Mouse (Mus musculus): ENCODE results near the gene Rbpj.
"Not testable (repeated sequence)": the region's sequence is repeated elsewhere in the genome, so short reads cannot be mapped to it uniquely, and the experiment has no call there.

The Rbpj gene

DNA sequence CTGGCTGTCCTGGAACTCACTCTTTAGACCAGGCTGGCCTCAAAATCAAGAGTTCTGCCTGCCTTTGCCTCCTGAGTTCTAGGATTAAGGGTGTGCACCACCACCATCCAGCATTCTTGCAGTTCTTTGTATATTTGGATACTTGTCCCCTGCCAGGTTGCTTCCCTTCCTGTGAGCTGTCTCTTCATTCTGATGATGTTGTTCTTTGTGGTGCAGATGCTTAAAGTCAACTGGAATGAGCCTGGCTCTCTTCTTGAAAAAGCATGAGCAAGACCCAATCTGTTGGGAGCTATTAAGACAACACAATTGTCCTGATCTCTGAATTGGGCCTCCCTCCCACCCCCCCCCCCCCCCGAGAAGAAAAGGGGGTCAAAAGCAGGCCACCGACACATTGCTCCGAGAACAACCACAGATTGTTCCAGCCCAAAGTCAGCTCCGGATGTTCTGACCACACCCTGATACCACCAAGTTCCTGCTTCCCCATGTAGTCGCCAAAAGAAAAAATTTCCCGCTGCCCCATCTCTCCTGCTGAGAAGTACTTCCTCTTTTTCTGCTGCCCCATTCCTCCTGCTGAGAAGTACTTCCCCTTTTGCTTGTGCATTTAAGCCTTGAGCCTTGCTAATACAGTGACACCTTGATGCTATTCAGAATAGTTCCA lies 207.7 kb downstream of the Rbpj start:
- DNase-seq (ENCODE audit: low read depth), result not testable (repeated sequence)

DNA sequence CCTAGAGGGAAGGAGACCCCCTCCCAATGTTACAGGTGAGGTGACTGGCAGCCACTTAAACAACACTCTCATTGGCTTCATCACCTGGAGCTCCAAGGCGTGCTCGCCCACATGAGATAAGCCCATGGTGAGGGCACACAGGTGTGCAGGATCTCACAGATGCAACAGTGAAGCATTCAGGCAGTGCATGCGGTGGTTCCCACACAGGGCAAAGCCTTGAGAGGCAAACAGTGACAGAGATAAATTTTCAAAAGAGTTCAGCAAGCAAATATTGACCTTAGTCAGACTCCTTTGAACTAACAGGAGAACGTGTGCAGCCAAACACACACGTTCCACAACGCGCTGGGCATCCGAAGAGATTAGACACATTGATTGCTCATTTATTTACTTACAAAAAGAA lies 210.7 kb downstream of the Rbpj start:
- DNase-seq (ENCODE audit: low read depth), result no peak

DNA sequence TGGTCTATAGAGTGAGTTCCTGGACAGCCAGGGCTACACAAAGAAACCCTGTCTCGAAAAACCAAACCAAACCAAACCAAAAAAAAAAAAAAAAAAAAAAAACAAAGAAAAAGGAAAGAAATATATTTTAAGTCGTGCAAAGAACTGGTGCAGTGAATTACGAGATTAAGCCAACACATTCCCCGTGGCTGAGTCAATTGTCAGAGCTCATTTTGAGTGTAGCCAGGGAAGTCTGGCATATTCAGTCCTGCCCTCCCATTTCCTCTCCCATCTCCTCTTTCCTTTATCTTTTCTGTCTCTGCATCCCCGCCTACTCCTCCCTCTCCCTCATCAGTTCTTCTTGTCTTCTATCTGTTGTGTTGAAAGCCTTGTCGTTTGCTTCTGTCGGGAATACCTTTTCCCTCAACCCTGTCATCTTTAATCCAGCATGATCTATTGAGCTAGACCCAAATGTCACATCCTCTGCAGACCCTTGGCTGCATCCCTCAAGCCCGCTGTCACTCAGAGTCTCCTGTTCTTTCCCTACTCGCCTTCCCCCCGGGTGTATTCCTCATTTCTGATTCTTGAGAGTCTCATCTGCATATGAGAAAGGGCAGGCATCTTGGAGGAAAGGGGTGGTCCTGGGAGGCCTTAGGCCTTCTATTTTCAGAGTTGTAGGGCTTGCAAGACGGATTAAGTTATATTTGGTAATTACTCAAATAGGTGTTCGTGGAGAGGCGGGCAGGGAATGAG lies 212.2 kb downstream of the Rbpj start:
- DNase-seq (ENCODE audit: low read depth), result no peak

DNA sequence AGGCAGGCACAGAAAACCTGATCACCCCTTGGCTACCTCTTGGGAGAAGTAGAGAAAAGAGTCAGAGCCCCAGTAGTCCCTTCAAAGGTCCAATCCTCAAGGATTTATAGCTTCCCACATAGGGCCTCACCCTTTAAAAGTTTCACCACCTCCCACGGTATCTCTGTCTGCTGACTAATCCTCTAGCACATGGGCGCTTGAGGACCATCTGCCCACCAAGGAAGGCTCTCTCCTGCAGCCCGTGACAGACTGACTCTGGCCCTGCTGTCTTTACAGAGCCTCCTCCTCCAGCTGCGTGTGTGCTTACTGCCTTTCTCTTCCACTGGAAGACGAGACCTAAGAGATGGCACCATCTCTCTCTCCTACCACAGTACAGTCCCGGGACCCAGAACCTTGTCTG lies 213.7 kb downstream of the Rbpj start:
- no peak for DNase-seq (ENCODE audit: low read depth)

DNA sequence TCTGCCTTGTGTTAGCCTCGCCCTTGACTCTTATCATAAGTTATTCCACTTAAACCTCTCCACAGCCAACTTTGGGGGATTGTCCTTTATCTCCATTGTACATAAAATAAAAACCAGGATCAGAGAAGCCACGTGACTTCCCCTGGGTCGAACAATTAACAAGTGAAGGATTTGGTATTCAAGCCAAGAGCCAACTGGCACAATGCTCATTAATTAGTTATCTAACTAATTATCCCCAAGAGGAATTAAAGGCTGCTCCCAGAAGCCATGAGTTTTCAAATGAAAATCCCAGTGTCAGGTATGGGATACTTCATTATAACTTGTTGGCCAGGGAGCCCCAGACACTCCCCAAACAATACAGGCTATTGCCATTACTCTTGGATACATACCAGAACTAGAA lies 218.0 kb downstream of the Rbpj start:
- DNase-seq (ENCODE audit: low read depth), result no peak

DNA sequence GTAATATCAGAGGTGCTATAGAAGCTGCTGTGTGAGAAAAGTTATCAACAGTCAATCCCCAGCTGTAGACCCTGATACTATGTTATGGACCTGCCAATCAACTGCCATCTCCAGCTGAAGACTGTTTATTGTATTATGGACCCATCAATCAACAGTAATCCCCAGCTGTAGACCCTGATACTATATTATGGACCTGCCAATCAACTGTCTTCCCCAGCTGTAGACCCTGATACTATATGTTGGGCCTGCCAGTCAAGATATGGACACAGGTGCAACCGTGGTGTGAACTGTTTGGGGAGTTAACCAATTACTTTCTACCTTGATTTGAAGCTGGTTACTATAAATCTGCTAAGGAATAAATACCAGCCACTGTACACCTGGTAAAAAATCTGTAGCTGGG lies 218.5 kb downstream of the Rbpj start:
- DNase-seq (ENCODE audit: low read depth), result no peak

DNA sequence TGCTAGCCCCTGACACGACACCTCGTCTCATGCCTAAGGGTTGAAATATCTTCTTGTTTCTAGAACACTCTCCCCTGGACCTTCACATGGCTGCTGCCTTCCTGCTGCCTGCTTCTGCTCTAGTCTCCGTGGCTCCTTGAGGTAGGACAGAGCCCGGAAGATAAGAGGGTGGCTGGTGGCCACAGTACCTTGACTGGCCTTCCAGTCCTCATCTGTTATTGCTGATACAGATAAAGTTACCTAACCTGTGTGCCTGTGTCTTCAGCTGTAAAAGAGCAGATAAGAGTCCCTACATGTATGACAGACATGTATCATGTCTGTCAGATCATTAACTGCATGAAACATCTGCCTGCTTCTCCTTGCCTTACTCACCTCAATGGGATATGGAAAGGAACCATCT lies 219.7 kb downstream of the Rbpj start:
- DNase-seq (ENCODE audit: low read depth), result no peak

DNA sequence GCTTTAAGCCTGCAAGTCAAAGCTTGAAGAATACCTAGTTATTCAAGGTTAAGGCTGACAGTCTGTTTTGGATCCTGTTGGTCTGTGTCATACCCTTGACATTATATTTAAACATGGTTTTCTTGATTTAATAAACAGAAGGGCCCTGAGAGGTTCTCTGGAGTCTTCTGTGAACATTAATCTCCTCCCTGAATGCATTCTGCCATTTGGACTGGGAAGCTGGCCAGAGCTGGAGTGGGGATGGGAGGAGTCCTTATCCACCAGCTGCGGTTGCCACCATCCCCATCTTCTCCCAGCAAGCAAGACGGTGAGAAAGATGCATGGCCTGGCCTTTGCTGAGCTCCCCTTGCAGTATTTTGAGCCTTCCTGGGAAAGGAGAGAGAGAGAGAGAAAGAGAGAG lies 220.4 kb downstream of the Rbpj start:
- no peak for DNase-seq (ENCODE audit: low read depth)

DNA sequence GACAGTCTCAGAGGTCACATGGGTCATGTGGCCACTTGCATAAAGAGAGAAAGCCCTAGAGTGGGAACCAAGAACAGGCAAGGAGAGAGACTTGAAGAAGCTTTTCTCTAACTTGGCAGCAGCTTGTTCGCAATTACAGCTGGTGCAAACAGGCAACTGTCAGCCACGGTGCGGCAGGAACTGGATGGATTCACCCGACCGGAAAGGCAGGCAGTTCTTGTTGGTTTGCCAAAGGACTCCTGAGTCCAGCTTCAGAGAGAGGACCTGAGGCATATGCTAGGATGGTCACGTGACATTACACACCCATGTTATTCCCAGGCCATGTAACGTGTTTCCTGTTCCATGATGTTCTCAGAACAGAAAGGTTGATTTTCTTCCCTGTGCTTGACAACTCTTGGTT lies 222.4 kb downstream of the Rbpj start:
- DNase-seq (ENCODE audit: low read depth), result no peak

DNA sequence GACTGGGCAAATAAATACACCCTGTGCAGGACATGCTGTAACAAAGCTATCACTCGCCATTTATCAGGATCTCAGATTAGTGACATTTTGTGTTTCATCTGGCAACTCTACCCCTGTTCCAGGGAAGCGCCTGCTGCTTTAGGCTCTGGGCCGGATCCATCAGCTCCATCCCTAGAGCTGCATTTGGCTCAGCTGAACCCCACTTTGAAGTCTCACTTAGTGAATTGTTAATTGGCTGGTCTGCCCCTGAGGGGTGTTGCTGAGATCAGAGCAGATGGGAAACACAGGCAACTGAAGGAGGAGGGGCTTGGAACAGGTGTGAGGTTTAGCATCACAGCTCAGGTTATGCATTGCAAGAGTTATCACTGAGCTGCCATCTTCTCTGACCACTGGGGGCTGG lies 225.6 kb downstream of the Rbpj start:
- no peak for DNase-seq (ENCODE audit: low read depth)

DNA sequence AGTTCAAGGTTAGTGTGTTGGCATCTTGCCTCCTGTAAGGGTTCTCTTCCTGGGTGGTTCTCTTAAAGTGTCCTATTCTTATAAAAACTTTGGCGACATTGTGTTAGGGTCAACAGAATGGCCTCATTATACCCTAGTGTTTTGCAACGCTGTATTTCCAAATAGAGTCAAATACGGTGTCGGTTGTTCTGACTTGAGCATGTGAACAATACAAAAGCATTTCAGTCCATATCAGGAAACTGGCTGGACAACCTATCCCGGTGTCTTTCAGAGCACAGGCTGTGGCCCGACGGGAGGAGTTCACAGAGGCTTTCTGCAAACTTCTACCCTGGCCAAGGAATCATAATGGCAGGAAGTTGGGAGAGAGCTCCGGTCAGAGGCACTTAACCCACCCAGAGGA lies 226.1 kb downstream of the Rbpj start:
- DNase-seq (ENCODE audit: low read depth), result no peak

DNA sequence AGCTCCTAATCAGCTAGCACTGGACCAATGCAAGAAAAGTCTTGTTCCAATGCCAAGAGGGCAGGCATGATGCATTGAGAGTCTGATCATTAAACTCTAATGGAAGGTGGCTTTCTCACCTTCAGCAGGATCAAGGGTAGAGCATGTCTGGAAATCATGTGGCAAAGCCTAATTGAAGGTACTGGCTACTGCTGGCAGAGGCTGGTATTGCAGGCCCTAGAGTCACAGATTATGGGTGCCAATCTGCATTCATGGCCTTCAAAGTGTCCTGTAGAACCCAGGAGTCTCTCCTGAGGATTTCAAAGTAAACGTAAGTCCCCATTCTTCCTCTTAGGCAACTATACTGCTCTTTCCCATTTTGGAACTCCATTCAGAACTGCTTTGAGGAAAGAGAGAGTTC lies 226.7 kb downstream of the Rbpj start:
- no peak for DNase-seq (ENCODE audit: low read depth)

DNA sequence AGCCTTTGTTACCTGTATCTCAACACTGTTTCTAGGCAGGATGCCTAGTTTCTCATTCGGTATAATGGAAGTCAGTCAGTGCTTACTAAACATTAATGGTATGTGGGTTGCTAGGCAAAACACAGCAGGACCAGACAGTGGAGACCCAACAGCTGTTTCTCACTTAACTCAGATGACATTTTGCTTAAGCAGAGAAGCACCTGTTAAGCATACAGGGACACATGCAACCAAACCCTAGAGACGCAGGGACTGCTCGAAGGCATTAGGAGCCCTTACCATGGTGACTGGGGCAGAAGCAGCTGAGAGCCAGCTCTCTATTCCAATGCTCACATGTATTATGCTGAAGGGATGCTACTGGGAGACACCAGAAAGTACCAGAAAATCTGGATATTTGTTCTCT lies 230.7 kb downstream of the Rbpj start:
- DNase-seq (ENCODE audit: low read depth), result no peak

DNA sequence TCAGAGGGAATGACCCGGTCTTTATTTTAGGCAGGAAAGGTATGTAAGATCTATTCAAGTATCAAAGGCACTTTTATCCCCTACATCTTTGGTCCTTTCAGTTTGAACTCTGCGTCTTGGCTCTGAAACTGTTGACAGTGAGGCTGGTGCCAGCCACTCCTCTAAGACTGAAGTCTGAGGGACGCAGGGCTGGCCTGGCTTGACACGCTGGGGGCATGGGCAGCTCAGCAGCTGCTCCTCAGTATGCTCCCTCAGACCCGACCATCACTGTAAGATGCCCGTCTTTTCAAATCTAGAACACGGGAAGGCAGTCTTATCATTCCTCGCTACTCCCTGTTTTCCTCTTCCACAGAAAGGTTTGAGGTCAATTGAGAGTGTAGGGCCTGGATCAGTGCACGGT lies 231.8 kb downstream of the Rbpj start:
- DNase-seq (ENCODE audit: low read depth), result no peak

DNA sequence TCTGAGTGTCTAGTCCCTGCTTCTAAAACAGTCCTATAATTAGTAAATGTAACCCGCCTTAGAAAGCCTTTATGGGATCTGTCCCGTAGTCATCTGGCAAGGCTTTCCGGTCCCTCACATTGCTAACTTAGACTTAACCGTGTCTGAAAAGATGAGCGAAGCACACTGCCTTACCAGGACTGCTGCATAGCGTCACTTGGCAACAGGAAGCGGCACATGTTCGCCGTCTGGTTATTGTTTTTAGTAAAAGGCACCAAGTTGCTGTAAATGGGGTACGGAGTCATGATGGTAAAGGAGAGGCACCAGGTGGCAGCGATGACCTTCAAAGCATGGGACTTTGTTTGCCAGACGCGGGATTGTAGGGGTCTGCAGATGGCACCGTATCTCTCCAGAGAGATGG lies 236.7 kb downstream of the Rbpj start:
- DNase-seq (ENCODE audit: low read depth), result no peak

Data from c-Kit-positive CD71-positive TER-119-negative erythroid progenitor cells, embryonic 14.5 days (primary cell).